Mouse (Mus musculus): ENCODE data around the gene Gm13539. TPM values are rescaled to one million over a fixed set of nuclear protein-coding genes. Genes with fewer than 3 reads are reported as not detected.
"Not testable (repeated sequence)": the region's sequence is repeated elsewhere in the genome, so short reads cannot be mapped to it uniquely, and the experiment has no call there.

The Gm13539 gene
- total RNA-seq (2015) (not detected in 2 replicates), total RNA-seq (2017) (not detected in 2 replicates)

GRCm38 (mm10) chr2:25781957-25782356, at the start of gene Gm13539:
Gm13539 (plus strand) TSS chr2:25782257.
- no peak for ATAC-seq (ENCODE audit: poor library complexity, severe bottlenecking)

- no peak for ATAC-seq (ENCODE audit: poor library complexity, severe bottlenecking)
These were observed 48.7 kb upstream of the Gm13539 start for GRCm38 (mm10) chr2:25733199-25733930.

- not testable (repeated sequence) for ATAC-seq (ENCODE audit: poor library complexity, severe bottlenecking)
These were observed 45.3 kb upstream of the Gm13539 start, which contains the start of gene Obp2b for GRCm38 (mm10) chr2:25736709-25737108. Obp2b (plus strand) TSS chr2:25737009.

GRCm38 (mm10) chr2:25741671-25742070, 40.4 kb upstream of the Gm13539 start:
- no peak for ATAC-seq (ENCODE audit: poor library complexity, severe bottlenecking)

- no peak for ATAC-seq (ENCODE audit: poor library complexity, severe bottlenecking)
These were observed 27.9 kb upstream of the Gm13539 start for GRCm38 (mm10) chr2:25754201-25754600.

- ATAC-seq (ENCODE audit: poor library complexity, severe bottlenecking): no peak
These were observed 23.9 kb upstream of the Gm13539 start for GRCm38 (mm10) chr2:25758064-25758625.

GRCm38 (mm10) chr2:25765269-25765668, 16.8 kb upstream of the Gm13539 start, which contains the start of gene Lcn3:
Lcn3 (plus strand) TSS chr2:25765569.
- no peak for ATAC-seq (ENCODE audit: poor library complexity, severe bottlenecking)

GRCm38 (mm10) chr2:25767764-25768163, 14.3 kb upstream of the Gm13539 start:
- no peak for ATAC-seq (ENCODE audit: poor library complexity, severe bottlenecking)

GRCm38 (mm10) chr2:25773507-25773906, 8.6 kb upstream of the Gm13539 start:
- no peak for ATAC-seq (ENCODE audit: poor library complexity, severe bottlenecking)

GRCm38 (mm10) chr2:25774640-25775039, 7.4 kb upstream of the Gm13539 start:
- no peak for ATAC-seq (ENCODE audit: poor library complexity, severe bottlenecking)

- ATAC-seq (ENCODE audit: poor library complexity, severe bottlenecking): no peak
These were observed 6.1 kb upstream of the Gm13539 start for GRCm38 (mm10) chr2:25775991-25776390.

- ATAC-seq (ENCODE audit: poor library complexity, severe bottlenecking): no peak
These were observed 5.3 kb upstream of the Gm13539 start, which contains the start of gene Lcn11 for GRCm38 (mm10) chr2:25776717-25777116. Lcn11 (plus strand) TSS chr2:25777017.

- ATAC-seq (ENCODE audit: poor library complexity, severe bottlenecking): no peak
These were observed 3.0 kb upstream of the Gm13539 start for GRCm38 (mm10) chr2:25779076-25779475.

- ATAC-seq (ENCODE audit: poor library complexity, severe bottlenecking): no peak
These were observed 1.1 kb upstream of the Gm13539 start for GRCm38 (mm10) chr2:25780921-25781320.

GRCm38 (mm10) chr2:25785573-25786322, 3.7 kb downstream of the Gm13539 start:
- ATAC-seq (ENCODE audit: poor library complexity, severe bottlenecking): no peak

- ATAC-seq (ENCODE audit: poor library complexity, severe bottlenecking): no peak
These were observed 7.0 kb downstream of the Gm13539 start for GRCm38 (mm10) chr2:25789092-25789491.

- no peak for ATAC-seq (ENCODE audit: poor library complexity, severe bottlenecking)
These were observed 15.6 kb downstream of the Gm13539 start for GRCm38 (mm10) chr2:25797635-25798034.

GRCm38 (mm10) chr2:25798065-25798464, 16.0 kb downstream of the Gm13539 start:
- ATAC-seq (ENCODE audit: poor library complexity, severe bottlenecking): no peak

GRCm38 (mm10) chr2:25811711-25812110, 29.7 kb downstream of the Gm13539 start:
- ATAC-seq (ENCODE audit: poor library complexity, severe bottlenecking): no peak

GRCm38 (mm10) chr2:25813364-25813763, 31.3 kb downstream of the Gm13539 start:
- ATAC-seq (ENCODE audit: poor library complexity, severe bottlenecking): no peak

- ATAC-seq (ENCODE audit: poor library complexity, severe bottlenecking): not testable (repeated sequence)
These were observed 33.7 kb downstream of the Gm13539 start, which contains the start of gene Glt6d1 for GRCm38 (mm10) chr2:25815748-25816147. Glt6d1 (minus strand) TSS chr2:25815848.
